Mouse (Mus musculus) neural tube, embryonic 15.5 days (tissue): ENCODE data around the gene Ppp2r2d. TPM values are rescaled to one million over a fixed set of nuclear protein-coding genes. Genes with fewer than 3 reads are reported as not detected.

Experiments
- ATAC-seq: fragments of 200-750 bp; cut with Nextera tagmentation; 2 replicates; pipeline ENCODE4 v1.8.0; 2017; ENCODE audit warnings: mild to moderate bottlenecking, moderate TSS enrichment, moderate library complexity; ENCODE audit not compliant: low FRiP score
- H3K27ac ChIP-seq: fragments of 300-500 bp; sonication (generic); replicated peaks from 2 replicates; pipeline ENCODE4 v1.5.1; 2015; ENCODE audit warnings: mild to moderate bottlenecking, inconsistent platforms
- H3K27me3 ChIP-seq: fragments of 300-500 bp; sonication (generic); replicated peaks from 2 replicates; pipeline ENCODE4 v1.6.1; 2015; ENCODE audit warnings: inconsistent platforms
- H3K36me3 ChIP-seq: fragments of 300-500 bp; sonication (generic); 2 replicates; pipeline ENCODE4 v1.6.1; 2015; ENCODE audit warnings: inconsistent platforms
- H3K4me1 ChIP-seq: fragments of 300-500 bp; sonication (generic); 2 replicates; pipeline ENCODE4 v1.6.1; 2015; ENCODE audit warnings: inconsistent platforms
- H3K4me2 ChIP-seq: fragments of 300-500 bp; sonication (generic); 2 replicates; pipeline ENCODE4 v1.6.1; 2015; ENCODE audit warnings: inconsistent platforms, mild to moderate bottlenecking, moderate library complexity
- H3K4me3 ChIP-seq: fragments of 300-500 bp; sonication (generic); replicated peaks from 2 replicates; pipeline ENCODE4 v1.5.1; 2015; ENCODE audit warnings: mild to moderate bottlenecking, inconsistent platforms
- H3K9ac ChIP-seq: fragments of 300-500 bp; sonication (generic); replicated peaks from 2 replicates; pipeline ENCODE4 v1.6.1; 2015; ENCODE audit warnings: mild to moderate bottlenecking, inconsistent platforms
- H3K9me3 ChIP-seq: fragments of 300-500 bp; sonication (generic); replicated peaks from 2 replicates; pipeline ENCODE4 v1.6.1; 2016; ENCODE audit warnings: inconsistent platforms
- WGBS: fragments of 180-500 bp; shearing (Covaris S2); methylation state at CpG from one replicate; pipeline ENCODE4 v1.1.7; 2015; ENCODE audit warnings: mixed read lengths; 5-methylcytosine and 5-hydroxymethylcytosine counted together
- polyA plus RNA-seq: library from polyadenylated mRNA; unstranded; fragments of >200 nt; fragmentation: Nextera tagmentation; extraction: Ambion mirVana; gene quantifications from 2 replicates; pipeline ENCODE4 v1.2.1, GENCODE M21; 2015

The Ppp2r2d gene
- polyA plus RNA-seq, 1 experiment from 2014 or later: 88.2 TPM

DNA sequence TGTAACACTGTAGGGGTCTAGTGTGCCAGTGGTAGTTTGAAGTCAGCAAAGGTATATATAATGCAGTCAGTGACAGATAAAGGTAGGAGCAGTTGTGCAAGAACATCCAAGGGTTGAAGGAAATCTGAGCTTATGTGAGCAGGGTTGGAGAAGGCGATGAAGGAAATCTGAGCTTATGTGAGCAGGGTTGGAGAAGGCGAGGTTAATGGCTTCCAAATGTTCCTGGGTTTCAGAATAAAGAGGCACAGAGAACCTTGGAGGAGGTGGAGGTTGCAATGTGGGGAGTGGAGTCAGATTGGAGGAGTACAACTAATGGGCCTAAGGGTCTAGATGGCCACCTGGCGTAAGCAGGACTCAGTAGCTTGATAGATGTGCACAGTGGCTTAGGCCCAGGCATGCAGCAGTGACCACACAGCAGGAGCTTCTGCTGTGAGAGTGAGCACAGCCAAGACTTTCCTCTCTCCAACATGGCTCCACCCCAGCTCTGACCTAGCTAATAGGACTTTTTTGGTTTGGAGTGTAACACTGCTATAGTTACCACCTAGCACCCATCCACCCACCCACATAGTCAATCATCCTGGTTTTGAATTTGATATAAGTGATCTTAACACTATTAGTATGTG, 18.2 kb downstream of the Ppp2r2d start:
- Histone ChIP-seq H3K4me2 (no peak overlapping the region), H3K27me3 (no peaks in the 10 kb centered on the region), H3K36me3 (peaks cover 10% of the 10 kb centered on the region), H3K4me3 (no peak overlapping the region), H3K27ac (no peak overlapping the region), H3K4me1 (no peaks in the 10 kb centered on the region), H3K9ac (no peak overlapping the region), H3K9me3 (no peaks in the 10 kb centered on the region)
- no peak for ATAC-seq
- 94% methylated on average over 3 of the region's 3 CpGs for WGBS

DNA sequence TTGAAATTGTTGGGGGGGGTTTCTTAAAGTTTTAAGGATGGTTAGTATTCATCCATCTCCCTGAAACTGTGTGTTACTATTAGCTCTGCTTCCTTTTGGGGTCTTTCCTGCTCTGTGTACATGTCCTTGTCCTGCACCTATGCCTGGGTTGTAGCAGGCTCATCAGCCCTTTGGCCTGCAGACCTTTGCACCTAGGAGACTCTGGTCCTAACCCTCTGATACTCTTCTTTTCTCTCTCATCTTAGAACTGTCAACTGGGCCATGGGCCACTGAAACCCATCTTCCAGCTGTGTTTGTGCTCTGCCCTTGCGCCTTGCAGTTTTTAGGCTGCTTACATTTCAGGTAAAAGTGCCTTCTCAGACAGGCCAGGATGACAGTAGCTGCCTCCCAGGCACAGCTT, 18.9 kb downstream of the Ppp2r2d start:
- Histone ChIP-seq H3K36me3 (peaks cover 12% of the 10 kb centered on the region), H3K4me2 (no peak overlapping the region), H3K9ac (no peak overlapping the region), H3K4me1 (no peaks in the 10 kb centered on the region), H3K9me3 (no peaks in the 10 kb centered on the region), H3K4me3 (no peak overlapping the region), H3K27ac (no peak overlapping the region), H3K27me3 (no peaks in the 10 kb centered on the region)
- no peak for ATAC-seq
- 100% methylated on average over 1 of the region's 1 CpGs for WGBS

- Histone ChIP-seq H3K4me2 (no peak overlapping the region), H3K27ac (no peak overlapping the region), H3K4me3 (no peak overlapping the region), H3K36me3 (peaks cover 33% of the 10 kb centered on the region), H3K9ac (no peak overlapping the region), H3K9me3 (no peaks in the 10 kb centered on the region), H3K27me3 (no peaks in the 10 kb centered on the region), H3K4me1 (no peaks in the 10 kb centered on the region)
- no peak for ATAC-seq
- 85% methylated on average over 6 of the region's 6 CpGs for WGBS
Measured at GRCm38 (mm10) chr7:138867286-138867685, 21.4 kb downstream of the Ppp2r2d start.

DNA sequence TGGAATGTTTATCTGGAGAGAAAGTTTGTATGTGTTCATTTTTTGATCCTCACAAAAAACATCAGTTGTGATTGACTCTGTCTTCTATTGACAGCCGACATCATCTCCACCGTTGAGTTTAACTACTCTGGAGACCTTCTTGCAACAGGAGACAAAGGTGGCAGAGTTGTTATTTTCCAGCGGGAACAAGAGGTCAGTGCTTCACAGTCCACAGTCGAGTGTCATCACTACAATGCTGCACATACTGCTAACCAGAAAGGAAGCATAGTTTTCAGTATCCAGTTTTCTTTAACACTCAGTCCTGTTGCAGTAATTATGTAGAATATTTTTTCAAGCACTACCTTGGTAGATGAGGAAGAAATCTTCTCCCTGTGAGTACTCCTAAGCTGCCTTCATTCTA, 22.4 kb downstream of the Ppp2r2d start:
- Histone ChIP-seq H3K4me2 (no peak overlapping the region), H3K9me3 (no peaks in the 10 kb centered on the region), H3K27me3 (no peaks in the 10 kb centered on the region), H3K27ac (no peak overlapping the region), H3K9ac (no peak overlapping the region), H3K4me1 (no peaks in the 10 kb centered on the region), H3K4me3 (no peak overlapping the region), H3K36me3 (peaks cover 43% of the 10 kb centered on the region)
- 88% methylated on average over 4 of the region's 4 CpGs for WGBS
- ATAC-seq: no peak

DNA sequence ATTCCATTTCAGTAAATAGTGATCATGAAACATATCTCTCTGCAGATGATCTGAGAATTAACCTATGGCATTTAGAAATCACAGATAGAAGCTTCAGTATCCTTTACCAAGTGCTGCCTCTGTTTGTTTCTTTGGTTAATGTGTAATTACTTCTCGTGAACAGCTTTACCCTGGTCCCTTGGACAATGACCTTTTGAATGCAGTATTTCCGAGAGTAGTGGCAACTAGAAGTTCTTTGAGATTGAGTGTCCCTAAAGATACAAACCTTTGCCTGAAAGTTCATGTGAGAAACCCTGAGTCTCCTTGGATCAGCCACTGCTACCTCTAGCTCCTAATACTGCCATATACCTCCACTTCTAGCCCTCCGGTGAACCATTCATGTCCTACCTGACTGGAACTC, 27.1 kb downstream of the Ppp2r2d start:
- WGBS: 80% methylated on average over 3 of the region's 3 CpGs
- ATAC-seq: no peak
- Histone ChIP-seq H3K27me3 (no peaks in the 10 kb centered on the region), H3K4me1 (no peaks in the 10 kb centered on the region), H3K27ac (no peak overlapping the region), H3K9ac (no peak overlapping the region), H3K9me3 (no peaks in the 10 kb centered on the region), H3K36me3 (peaks cover 87% of the 10 kb centered on the region), H3K4me2 (no peak overlapping the region), H3K4me3 (no peak overlapping the region)

DNA sequence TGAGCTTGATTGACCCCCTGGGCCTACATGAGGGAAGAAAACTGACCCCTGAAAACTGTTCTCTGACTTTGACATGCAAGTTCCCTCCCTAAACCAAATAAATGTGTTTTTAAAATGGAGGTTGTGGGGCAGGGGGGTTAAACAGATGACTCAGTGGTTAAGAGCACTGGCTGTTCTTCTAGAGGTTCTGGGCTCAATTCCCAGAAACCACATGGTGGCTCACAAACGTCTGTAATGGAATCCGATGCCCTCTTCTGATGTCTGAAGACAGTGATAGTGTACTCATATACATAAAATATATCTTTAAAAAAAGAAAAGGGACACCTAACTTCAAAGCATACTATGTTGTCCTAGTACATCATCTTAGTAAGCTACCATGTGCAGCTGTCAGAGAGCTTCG, 29.2 kb downstream of the Ppp2r2d start:
- Histone ChIP-seq H3K4me1 (no peaks in the 10 kb centered on the region), H3K9ac (no peak overlapping the region), H3K27me3 (no peaks in the 10 kb centered on the region), H3K4me3 (no peak overlapping the region), H3K36me3 (peaks cover 94% of the 10 kb centered on the region), H3K27ac (no peak overlapping the region), H3K4me2 (no peak overlapping the region), H3K9me3 (no peaks in the 10 kb centered on the region)
- WGBS: 81% methylated on average over 3 of the region's 3 CpGs
- no peak for ATAC-seq

GRCm38 (mm10) chr7:138883724-138884123, 37.8 kb downstream of the Ppp2r2d start:
- WGBS: 90% methylated on average over 3 of the region's 3 CpGs
- ATAC-seq: no peak
- peaks cover 43% of the 10 kb centered on the region for H3K36me3 ChIP-seq

DNA sequence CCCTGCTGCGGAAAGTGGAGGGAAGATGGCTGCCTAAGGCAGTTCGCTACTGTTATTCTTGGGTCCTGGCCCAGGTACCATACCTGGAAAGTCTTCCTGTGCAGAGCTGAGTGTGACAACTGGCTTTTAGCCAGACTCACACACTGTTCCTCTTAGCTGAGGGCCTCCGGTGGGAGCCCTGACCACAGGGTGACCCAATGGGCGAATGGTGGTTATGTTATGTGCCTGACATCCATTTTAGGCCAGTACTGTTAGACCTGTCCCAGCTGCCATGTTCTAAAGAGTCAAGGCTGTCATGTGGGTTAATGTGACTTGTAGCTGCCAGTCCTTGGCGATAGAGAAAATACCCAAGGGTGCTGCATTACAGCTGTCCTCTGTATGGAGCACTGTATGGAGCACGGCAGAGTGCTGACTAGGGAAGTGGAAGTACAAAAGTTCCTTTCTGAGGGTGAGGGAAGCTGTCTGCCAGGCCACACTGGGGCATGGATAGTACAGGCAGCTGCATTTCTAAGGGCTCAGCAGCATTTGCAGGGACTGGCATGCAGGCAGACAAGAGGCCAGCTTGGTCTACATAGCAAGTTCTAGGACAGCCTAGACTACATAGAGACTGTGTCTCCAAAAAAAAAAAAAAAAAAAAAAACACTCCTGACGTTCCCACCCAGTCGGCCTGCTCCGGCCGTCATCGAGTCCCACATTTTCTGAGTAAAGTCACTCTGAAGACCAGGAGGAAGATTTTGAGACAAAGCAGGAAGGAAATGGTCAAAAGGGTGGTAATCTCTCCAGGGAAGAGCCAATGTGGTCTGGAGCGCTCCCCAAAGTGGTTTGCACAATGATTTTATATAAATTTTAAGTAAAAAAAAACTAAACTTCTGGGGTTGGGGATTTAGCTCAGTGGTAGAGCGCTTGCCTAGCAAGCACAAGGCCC, 39.7 kb downstream of the Ppp2r2d start:
- no peaks in the 10 kb centered on the region for H3K4me1 ChIP-seq
- H3K9ac ChIP-seq: no peak overlapping the region
- 84% methylated on average over 13 of the region's 13 CpGs for WGBS
- ATAC-seq: no peak
- no peaks in the 10 kb centered on the region for H3K27me3 ChIP-seq
- no peak overlapping the region for H3K4me2 ChIP-seq
- H3K27ac ChIP-seq: no peak overlapping the region
- H3K9me3 ChIP-seq: no peaks in the 10 kb centered on the region
- no peak overlapping the region for H3K4me3 ChIP-seq
- H3K36me3 ChIP-seq: peaks cover 24% of the 10 kb centered on the region

More at GRCm38 (mm10) chr7:138883724-138884123, 37.8 kb downstream of the Ppp2r2d start:
- Histone ChIP-seq H3K9me3 (no peaks in the 10 kb centered on the region), H3K4me3 (no peak overlapping the region), H3K9ac (no peak overlapping the region), H3K27ac (no peak overlapping the region), H3K27me3 (no peaks in the 10 kb centered on the region), H3K4me1 (no peaks in the 10 kb centered on the region), H3K4me2 (no peak overlapping the region)

GRCm38 (mm10) chr7:138898122-138898521, 52.2 kb downstream of the Ppp2r2d start:
- Histone ChIP-seq H3K27me3 (no peaks in the 10 kb centered on the region), H3K9me3 (no peaks in the 10 kb centered on the region), H3K36me3 (peaks cover 34% of the 10 kb centered on the region), H3K9ac (no peak overlapping the region), H3K4me1 (no peaks in the 10 kb centered on the region), H3K4me2 (no peak overlapping the region), H3K27ac (no peak overlapping the region), H3K4me3 (no peak overlapping the region)
- ATAC-seq: no peak
- 84% methylated on average over 2 of the region's 2 CpGs for WGBS

DNA sequence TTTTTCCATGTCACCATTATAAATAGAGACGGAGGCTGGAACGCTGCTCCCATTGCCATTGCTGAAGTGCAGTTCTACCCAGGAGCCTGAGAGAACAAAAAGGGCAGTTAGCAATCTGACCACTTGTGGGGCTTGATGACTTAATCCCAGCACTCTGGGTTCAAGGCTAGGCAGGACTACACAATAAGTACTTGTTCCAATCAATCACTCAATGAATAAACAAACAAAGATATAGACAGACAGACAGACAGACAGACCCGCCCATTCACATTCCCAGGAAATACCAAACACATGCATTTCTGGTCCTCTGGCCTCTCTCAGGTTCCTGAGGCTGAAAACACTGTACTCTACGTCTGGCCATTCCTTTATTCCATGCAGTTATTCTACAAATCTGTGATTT, 52.9 kb downstream of the Ppp2r2d start:
- H3K4me3 ChIP-seq: no peak overlapping the region
- WGBS: 93% methylated on average over 4 of the region's 4 CpGs

DNA sequence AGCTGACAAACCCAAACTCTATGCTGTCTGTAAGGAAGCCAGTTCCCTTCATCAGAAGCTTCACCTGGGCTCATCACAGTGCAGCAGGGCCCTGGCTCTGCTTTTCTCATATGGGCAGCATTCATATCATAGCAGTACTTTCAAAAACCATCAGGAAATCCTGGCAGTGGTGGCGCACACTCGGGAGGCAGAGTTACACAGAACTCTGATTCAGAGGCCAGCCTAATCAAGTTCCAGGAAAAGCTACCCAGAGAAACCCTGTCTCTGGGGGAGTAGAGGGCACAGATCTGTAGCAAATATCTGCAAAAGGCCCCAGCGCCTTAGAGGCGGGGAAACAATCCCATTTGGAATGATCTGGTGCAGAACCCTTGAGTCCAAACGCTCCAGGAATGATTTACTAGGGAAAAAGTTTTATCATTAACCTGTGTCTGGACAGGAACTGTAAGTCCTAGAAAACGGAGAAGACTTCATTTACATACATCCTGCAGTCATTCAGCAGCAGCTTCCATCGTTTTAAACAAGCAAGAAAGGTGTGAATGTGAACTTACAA, 58.1 kb downstream of the Ppp2r2d start:
- H3K4me2 ChIP-seq: no peak overlapping the region
- H3K4me3 ChIP-seq: no peak overlapping the region
- ATAC-seq: no peak
- no peaks in the 10 kb centered on the region for H3K27me3 ChIP-seq
- H3K27ac ChIP-seq: no peak overlapping the region
- H3K36me3 ChIP-seq: no peaks in the 10 kb centered on the region
- H3K4me1 ChIP-seq: peaks cover 25% of the 10 kb centered on the region
- 86% methylated on average over 7 of the region's 7 CpGs for WGBS
- no peak overlapping the region for H3K9ac ChIP-seq
- H3K9me3 ChIP-seq: no peaks in the 10 kb centered on the region

More for the DNA sequence above, 52.9 kb downstream of the Ppp2r2d start:
- Histone ChIP-seq H3K4me2 (no peak overlapping the region), H3K27me3 (no peaks in the 10 kb centered on the region), H3K9me3 (no peaks in the 10 kb centered on the region), H3K9ac (no peak overlapping the region), H3K36me3 (peaks cover 29% of the 10 kb centered on the region), H3K27ac (no peak overlapping the region), H3K4me1 (no peaks in the 10 kb centered on the region)
- ATAC-seq: no peak

DNA sequence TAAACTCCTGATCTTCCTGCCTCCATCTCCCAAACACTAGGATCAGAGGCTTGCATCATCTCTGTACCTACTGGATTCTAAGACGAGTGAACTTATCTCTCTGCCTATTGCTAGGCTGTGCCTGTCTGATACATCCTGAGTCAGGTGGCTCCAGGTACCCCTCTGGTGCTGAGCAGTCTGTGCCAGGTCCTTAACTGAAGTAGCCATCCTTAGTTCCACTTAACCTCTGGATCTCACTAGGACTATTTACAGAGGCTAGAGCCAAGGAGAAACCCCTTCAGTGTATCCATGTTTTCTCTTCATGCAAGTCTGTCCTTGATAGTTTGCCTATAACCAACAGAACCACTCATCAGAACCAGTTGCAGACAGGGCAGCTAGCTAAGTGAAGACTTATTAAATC, 60.6 kb downstream of the Ppp2r2d start:
- peaks cover 31% of the 10 kb centered on the region for H3K4me1 ChIP-seq
- H3K4me2 ChIP-seq: peak overlapping the region; percentile 42
- H3K4me3 ChIP-seq: peak overlapping the region; percentile 15; the same call in 1 of the 2 replicates
- H3K27me3 ChIP-seq: peaks cover 7% of the 10 kb centered on the region
- no peak for ATAC-seq
- no peaks in the 10 kb centered on the region for H3K36me3 ChIP-seq
- H3K9ac ChIP-seq: no peak overlapping the region
- no peaks in the 10 kb centered on the region for H3K9me3 ChIP-seq
- no peak overlapping the region for H3K27ac ChIP-seq
- 90% methylated on average over 1 of the region's 1 CpGs for WGBS
